Mouse (Mus musculus): ENCODE measurements around the gene Vamp4.

GRCm38 (mm10) chr1:162597379-162598102 lies 27.2 kb downstream of the Vamp4 start:
- TF ChIP-seq CTCF (IDR thresholded peaks at IDR 0.05; ENCODE audit: low read depth) = no peak
- TF ChIP-seq EP300 (IDR thresholded peaks at IDR 0.05; ENCODE audit: low read depth) = no peak

All from heart, postnatal 0 days (tissue).